Mouse (Mus musculus) megakaryocyte, embryonic 14.5 days (primary cell): ENCODE data around the gene B4galnt4.

Experiments
- FLI1 ChIP-seq: IDR thresholded peaks from 2 replicates; pipeline ENCODE4 v1.6.1; 2012; ENCODE audit warnings: low read length, inconsistent platforms, mixed read lengths
- GATA1 ChIP-seq: IDR thresholded peaks from 3 replicates; pipeline ENCODE4 v1.6.1; 2012; ENCODE audit warnings: mixed read lengths, low read length, inconsistent platforms, borderline replicate concordance

DNA sequence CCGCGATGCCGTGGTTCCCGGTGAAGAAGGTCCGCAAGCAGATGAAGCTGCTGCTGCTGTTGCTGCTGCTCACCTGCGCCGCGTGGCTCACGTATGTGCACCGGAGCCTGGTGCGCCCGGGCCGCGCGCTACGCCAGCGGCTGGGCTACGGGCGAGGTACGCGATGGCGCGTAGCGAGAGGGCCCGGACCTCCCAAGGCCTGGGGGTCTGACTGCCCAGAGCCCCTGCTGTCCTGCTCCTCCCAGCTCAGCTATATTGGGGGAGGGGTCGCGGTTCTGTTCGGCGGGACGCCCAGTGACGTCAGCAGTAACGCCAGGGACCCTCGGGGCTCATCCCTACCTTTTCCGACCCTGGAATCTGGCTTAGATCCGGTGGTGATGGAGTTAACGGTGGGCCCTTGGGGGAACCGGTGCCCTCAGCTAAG, 377 bp downstream of the B4galnt4 start:
- TF ChIP-seq GATA1 (no peak), FLI1 (no peak)
